Mouse (Mus musculus) left cerebral cortex, adult 8-10 months (tissue): ENCODE measurements around the gene Abcc12. TPM values are rescaled to one million over a fixed set of nuclear protein-coding genes. Genes with fewer than 3 reads are reported as not detected.

Source experiments
- DNase-seq, 2 experiments: peaks; one replicate each; pipeline ENCODE4 v3.0.0; 2022; ENCODE audit warnings: low spot score in 2 of 2
- total RNA-seq, 4 experiments: library from RNA; stranded (reverse); gene quantifications; 2 replicates each; pipeline ENCODE4 v1.2.4; 2022

Abcc12 gene
- total RNA-seq, 4 experiments from 2014 or later, result 0.46 to 0.78 (median 0.50) TPM

GRCm38 (mm10) chr8:86578693-86579092 is 1.8 kb downstream of the Abcc12 start:
- DNase-seq, result no peak

DNA sequence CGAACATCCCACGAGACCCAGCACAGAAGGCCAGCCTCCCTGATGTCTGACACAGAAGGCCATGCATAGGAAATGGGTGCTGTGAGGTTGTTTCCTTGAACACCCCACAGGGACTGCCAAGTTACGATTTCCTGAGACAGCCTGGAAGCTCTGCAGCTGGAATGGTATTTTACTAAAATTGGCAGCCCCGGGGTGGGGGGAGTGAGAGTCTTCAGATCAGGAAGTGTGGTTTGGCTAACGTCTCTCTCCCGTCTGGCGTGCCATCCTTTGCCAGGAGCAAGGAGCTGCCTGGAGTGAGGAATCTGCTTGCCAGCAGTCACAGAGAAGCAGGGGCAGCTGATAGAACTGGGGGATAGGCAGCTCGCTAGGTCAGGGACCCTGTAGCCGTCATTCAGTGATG is 2.4 kb downstream of the Abcc12 start:
- DNase-seq, result peak in 1 of 2 experiments; percentile 82

GRCm38 (mm10) chr8:86577547-86577946 is 2.9 kb downstream of the Abcc12 start:
- no peak for DNase-seq

- DNase-seq, result no peak
Measured at GRCm38 (mm10) chr8:86563674-86564073, 16.8 kb downstream of the Abcc12 start.

DNA sequence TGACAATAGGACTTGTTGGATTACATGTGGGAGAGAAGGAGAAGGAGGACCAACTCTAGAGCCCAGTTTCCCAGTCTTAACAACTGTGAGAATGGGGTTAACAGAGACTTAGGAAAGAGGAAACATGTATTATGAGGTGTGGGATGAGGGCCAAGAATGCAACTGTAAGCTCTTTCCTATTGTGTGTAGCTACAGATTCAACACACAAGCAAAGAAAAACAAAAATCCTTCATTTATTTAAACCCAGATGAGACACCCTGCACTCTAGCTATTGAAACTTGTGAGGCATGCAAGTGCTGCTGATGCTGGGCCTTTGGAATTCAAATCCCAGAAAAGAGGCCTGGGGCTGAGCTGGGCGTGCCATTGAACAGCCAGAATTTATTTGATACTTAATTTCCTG is 18.7 kb downstream of the Abcc12 start:
- DNase-seq, result no peak

GRCm38 (mm10) chr8:86560688-86561065 is 19.8 kb downstream of the Abcc12 start:
- DNase-seq, result no peak

DNA sequence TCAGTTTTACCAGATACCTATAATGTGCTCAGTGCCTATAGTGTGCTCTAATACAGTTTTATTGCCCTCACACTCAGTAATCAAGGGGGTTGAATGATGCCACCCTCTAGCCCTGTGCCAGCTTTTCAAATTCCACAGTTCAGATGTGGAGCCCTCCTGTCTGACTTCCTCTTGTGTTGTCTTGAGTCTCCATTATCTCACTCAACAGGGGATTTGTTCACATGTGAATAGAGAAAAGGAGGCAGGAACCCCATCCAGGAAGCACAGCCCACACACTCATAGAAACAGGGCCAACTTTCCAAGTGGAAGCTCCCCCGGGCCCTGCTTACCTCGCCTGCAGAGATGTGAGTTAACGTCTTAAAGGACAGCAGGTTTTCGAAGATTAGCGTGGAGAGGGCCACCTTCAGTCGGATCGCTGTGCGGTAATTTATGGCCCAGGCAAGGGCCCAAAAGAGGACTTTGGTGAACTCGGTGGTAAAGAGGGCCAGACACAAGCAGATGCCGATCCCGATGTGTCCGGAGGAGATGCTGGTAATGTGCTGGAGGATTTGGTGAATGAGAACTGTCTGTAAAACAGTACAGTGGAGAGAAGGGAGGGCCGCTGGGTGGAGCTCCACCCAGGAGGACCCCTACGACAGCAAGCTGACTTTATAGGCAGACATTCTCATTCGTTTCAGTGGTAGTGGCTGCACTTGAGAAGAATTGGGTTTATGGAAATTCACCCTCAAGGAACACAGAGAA is 20.4 kb downstream of the Abcc12 start:
- no peak for DNase-seq

DNA sequence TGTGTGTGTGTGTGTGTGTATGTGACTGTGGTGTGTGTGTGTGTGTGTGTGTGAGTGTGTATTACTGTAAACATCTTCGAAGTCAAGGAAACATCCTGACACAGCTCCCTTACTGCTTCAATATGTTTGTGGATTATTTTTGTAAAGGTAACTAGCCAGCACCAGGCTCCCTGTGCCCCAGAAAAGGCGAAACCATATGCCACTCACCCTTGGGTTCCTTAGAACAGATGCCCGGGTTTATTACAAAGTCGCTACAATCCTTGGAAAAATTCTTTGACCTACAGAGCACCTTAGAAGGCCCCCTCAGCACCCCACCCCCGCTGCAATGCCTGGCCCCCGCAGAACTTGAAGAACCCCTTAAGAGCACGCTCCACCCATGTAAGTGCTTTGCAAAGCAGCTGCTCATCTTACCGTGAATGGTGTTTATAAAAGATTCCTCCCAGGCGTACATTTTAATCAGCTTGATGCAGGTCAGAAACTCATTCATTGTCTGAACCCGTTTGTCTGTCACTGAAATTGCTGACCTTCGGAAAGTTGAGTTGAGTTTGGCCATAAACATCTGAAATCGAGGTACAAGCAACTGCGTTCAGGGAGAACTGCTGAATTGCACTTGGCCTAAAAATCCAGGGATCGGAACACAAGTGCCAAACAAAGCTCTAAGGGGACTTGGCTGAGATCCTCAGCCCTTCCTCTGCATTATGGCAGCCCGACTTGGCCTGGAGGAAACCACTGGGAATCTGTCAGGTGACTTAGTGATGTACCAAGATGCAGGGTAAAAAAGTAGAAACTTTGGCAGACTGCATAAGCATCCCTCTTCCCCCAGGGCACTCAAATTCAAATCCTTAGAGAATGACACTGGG is 23.1 kb downstream of the Abcc12 start:
- DNase-seq, result no peak

DNA sequence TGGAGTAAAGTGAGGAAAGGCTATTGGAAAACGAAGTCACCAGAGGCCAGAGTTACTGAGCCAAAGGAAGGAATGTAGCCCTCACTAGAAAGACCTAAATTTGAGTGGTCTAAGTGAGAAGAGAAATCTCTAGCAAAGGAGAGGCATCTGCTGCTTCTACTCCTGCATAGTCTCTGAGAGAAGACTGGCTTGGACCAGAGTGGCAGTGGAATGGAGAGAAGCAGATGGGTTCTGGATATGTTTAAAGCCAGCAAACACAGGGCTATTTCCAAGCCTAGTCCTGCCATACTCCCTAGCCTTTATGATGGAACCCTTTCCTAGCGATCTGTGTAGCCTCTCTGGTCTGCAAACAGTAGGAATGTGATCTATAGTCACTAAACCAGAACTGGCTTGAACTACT is 24.9 kb downstream of the Abcc12 start:
- no peak for DNase-seq

- DNase-seq, result no peak
Measured at GRCm38 (mm10) chr8:86554220-86554891, 26.1 kb downstream of the Abcc12 start.

DNA sequence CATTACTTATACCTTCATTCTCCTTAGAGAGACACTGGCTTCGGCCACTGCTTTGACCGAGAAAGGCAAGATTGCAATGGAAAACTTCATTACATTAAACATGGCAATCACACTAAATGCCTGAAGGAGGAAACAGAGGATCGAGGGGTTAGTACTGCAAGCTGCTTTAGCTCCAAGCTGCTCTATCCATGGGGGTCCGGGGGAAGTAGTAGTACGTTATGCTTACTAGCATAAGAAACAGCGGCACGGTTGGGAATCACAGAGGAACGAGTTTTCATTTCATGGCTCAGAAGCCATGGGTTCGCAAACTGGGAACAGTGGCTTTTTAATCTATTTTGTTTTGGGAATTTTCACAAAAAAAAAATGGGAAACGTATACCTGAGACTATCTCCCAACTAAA is 30.0 kb downstream of the Abcc12 start:
- no peak for DNase-seq

DNA sequence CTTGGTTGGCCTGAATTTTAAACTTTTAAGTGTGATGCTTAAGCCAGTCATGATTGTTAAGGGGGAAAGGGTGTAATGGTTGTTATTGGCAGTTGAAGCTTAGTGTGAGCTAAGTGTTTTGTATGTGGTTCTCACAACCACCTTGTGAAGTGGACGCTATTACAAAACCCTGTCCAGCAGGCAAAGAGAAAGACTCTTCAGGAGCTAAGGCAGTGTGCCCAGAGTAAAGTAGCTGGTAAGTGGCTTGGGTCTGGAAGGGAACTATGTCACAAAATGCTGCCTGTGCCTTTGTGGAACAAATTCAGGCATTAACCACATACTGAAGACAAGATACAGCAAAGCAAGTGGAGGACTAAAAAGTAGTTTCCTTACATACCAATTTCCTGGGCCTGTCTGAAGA is 34.5 kb downstream of the Abcc12 start:
- no peak for DNase-seq

DNA sequence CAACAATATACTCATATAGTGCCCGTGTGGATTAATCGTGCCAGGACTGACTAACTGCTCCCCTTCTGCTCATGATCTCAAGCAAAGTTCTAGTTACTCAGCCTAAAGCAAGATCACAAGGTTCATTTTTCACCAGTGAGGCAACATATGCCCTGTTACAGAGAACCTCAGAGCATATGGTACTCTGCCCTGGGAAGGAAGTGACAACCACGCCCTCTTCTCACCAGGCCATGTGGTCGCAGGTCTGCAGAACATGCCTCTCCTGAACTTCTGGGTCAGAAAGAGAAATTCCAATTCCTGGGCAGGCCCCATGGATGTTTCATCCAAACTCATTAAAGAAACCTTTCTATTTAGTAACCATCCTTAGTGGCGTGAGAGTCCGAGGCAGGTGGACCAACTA is 39.6 kb downstream of the Abcc12 start:
- no peak for DNase-seq

DNA sequence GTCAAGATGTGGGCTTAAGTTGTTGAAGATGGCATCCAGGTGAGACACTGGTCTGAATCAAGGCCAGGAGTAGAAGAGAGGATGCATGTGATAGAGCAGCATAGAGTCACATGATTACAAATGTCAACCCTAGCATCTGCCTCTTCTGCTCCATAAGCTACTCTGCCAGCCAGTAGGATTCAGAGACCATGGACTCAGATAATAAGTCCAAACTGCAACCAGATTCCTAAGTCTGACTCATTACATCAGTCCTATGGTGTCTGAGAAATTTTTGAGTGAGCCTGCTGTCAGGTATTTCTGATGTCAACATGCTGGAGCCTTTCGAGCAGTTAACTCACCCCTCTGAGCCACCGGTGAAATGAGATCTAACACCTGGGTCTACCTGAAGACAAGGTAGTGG is 40.1 kb downstream of the Abcc12 start:
- no peak for DNase-seq

GRCm38 (mm10) chr8:86536663-86536987 is 43.9 kb downstream of the Abcc12 start:
- DNase-seq, result no peak

DNA sequence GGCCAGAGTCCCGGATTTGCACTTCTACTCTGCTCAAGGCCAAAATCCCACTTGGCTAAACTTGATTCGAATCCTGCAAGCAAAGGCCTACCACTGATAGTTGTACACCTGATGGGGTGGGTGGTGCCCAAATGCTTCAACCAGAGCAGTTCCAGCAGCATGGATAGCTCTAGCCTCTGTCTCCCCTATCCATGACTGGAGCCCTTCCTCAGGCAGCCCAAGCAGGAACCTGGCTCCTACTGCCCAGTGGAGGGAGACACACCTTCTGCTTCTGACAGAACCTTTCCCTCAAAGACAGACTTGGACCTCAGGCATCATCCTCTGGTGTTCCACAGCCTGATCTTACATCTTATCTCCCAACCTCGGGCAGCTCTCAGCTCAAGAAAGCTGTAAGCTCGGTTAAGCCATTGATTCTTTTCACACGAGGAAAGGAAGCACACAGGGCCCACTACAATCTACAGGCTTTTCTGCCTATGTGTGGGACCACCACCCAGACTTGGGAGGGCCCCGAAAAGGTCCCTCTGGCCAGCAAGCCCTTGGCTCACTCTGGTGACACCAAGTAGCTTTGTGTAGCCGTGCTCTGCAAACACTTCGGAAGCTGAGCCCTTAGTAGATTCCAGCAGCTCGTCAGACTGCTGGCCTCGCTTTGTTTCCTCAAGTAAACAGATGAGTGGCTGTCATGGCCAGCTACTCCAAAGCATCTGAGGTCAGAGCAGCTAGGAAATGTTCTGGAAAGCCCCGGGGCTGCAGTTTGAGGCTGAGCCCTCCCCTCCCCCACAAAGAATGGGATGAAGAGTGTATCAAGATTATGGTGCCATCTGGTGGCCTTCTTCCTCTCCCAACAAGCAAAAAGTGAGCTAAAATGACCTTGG is 44.5 kb downstream of the Abcc12 start:
- peak; percentile 43 to 68 for DNase-seq

DNA sequence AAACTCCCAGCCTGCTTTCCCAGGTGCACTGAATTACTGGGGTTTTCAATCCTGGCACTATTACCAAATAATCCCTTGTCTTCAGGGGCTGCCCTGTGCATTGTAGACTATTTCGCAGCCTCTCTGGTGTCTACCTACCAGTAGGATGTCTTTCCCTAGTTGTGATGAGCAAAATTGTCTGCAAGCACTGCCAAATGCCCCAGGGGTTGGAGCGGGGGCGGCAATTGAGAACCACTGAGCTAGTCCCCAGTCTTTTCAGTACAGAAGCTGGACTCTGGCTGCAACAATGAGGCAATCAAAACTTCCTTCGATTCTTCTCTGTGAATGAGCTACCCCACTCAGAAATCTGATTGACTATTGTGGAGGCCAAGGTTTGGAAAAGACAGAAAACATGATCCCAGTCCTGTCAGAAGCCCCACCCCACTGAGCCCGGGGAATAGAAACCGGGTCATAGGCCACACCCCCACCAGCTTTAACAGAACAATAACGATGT is 45.4 kb downstream of the Abcc12 start:
- DNase-seq, result no peak

DNA sequence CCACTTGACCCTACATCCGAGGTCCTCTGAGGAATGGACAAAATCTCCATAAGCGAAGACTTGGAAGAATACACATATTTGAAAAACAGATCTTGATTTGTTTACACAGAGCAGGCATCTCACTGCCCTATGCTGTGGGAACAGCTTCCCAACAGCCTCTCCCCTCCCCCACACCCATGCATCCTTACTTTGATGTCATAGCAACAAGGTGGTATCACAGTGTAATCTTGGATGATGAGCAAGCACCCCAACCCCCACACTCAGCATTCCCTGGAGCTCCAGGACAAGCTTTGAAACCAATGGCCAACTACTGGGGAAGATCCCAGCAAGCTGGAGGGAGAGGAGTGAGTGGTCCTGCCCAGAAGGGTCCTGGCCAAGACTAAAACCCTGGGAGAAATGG is 50.8 kb downstream of the Abcc12 start:
- no peak for DNase-seq

- DNase-seq, result no peak
Measured at GRCm38 (mm10) chr8:86527336-86528029, 53.0 kb downstream of the Abcc12 start.

DNA sequence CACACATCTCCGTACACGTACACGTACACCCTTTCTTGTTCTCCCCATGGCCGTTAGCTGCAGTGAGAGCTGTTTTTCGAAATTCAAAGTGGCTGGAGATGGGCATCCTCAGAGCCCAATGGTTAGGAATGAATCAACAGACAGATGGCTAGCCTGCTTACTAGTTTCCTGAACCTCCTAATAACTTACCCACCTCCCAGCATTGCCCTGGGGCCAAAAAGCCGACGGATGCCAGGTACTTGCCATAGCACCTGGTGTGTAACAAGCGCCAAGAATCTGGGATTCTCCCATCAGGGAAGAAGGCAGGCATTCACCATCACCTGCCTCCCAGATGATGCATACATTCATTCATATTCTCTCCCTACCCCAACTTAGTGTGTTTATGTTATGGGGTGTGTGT is 53.7 kb downstream of the Abcc12 start:
- no peak for DNase-seq

- no peak for DNase-seq
Measured at GRCm38 (mm10) chr8:86514203-86514602, 66.3 kb downstream of the Abcc12 start.
